Mouse (Mus musculus): ENCODE data around the gene Slc22a4.

DNA sequence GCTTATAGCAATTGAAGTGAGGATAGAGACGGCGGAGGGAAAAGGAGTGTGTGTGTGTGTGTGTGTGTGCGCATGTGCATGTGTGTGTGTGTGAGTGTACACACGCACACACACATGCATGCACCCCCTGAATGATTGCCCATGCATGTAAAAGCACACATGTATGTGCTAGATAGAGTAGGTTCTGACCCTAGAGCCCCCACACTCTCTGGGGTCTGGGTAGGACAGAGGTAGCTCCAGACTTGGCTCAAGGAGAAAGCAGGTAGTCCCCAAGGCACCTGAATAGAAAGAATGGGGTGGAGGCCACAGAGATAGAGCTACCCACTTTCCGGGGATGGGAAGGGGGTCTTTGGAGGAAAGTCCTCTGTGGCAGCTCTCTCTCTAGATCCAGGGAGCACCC lies 24.2 kb upstream of the Slc22a4 start:
- TF ChIP-seq CTCF (IDR thresholded peaks at IDR 0.05; ENCODE audit: low read depth) (no peak), EP300 (IDR thresholded peaks at IDR 0.05; ENCODE audit: low read depth) (no peak)
